Mouse (Mus musculus) spleen, postnatal 10 days (tissue): ENCODE results near the gene Eif2b5.
A peak's percentile ranks its signal among the peaks of the same experiment; 100 is the strongest.

Experiments used
- DNase-seq, 2 experiments: peaks; one replicate each; pipeline ENCODE4 v3.0.0; 2021 to 2022; ENCODE audit warnings: low spot score in 2 of 2

Gene Eif2b5

GRCm38 (mm10) chr16:20537071-20537471 is 38.5 kb downstream of the Eif2b5 start:
- DNase-seq, result no peak

- DNase-seq, result no peak
These were observed 39.1 kb downstream of the Eif2b5 start for GRCm38 (mm10) chr16:20537601-20538320.

GRCm38 (mm10) chr16:20539649-20540048 is 41.0 kb downstream of the Eif2b5 start:
- no peak for DNase-seq

- DNase-seq, result no peak
These were observed 41.8 kb downstream of the Eif2b5 start for GRCm38 (mm10) chr16:20540438-20540837.

GRCm38 (mm10) chr16:20545696-20546095 is 47.1 kb downstream of the Eif2b5 start:
- no peak for DNase-seq

- no peak for DNase-seq
These were observed 48.8 kb downstream of the Eif2b5 start for GRCm38 (mm10) chr16:20547423-20547822.

- DNase-seq, result peak; percentile 92 to 98
These were observed 49.7 kb downstream of the Eif2b5 start, which contains the start of gene Abcf3 for GRCm38 (mm10) chr16:20548096-20548948. Gene Abcf3, plus strand, starts transcription at chr16:20548577.

GRCm38 (mm10) chr16:20549161-20549560 is 50.5 kb downstream of the Eif2b5 start:
- no peak for DNase-seq

GRCm38 (mm10) chr16:20551691-20552090 is 53.1 kb downstream of the Eif2b5 start:
- no peak for DNase-seq

GRCm38 (mm10) chr16:20552594-20552993 is 54.0 kb downstream of the Eif2b5 start:
- DNase-seq, result no peak

GRCm38 (mm10) chr16:20555000-20555399 is 56.4 kb downstream of the Eif2b5 start:
- DNase-seq, result no peak

GRCm38 (mm10) chr16:20557381-20557780 is 58.8 kb downstream of the Eif2b5 start:
- no peak for DNase-seq
